In the genomic region with DNA sequence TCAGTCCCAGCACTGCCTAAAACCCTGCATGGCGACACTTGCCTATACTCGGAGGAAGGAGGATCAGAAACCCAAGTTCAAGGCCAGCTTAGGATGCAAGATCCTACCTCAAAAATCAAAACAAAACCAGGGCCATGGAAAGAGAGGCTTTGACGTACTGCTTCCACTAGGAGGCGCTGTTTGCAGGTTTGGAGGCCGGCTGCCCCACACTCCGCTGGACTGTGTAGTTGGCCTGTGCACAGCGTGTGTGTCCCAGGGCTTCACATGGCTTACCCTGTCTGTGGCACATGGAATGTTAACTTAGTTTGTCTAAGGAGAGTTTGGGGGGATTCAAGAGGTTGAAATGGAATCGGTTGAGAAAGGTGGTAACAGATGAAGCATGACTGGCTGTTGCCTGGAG, we compare ENCODE assay signal across 8 mouse cellular contexts. TPM values are rescaled to one million over a fixed set of nuclear protein-coding genes. Genes with fewer than 3 reads are reported as not detected.
DNase-seq lines count a peak whose midpoint lies in the region; ATAC-seq lines count a peak whose summit lies in the region.

No protein-coding gene starts in this region.

- ATAC-seq in embryonic facial prominence, embryonic 14.5 days (ENCODE audit: low read depth): peak; percentile 75

- H3K36me3 ChIP-seq in embryonic facial prominence, embryonic 14.5 days (ENCODE audit: control insufficient read depth, insufficient read depth, low read length): peaks cover 46% of the 10 kb centered on the region; the same call in 1 of the 2 replicates

- no peak overlapping the region for H3K4me3 ChIP-seq in embryonic facial prominence, embryonic 14.5 days (ENCODE audit: low read depth, low read length)

- WGBS in embryonic facial prominence, embryonic 14.5 days: 14% methylated on average over 8 of the region's 8 CpGs

- H3K9ac ChIP-seq in embryonic facial prominence, embryonic 14.5 days (ENCODE audit: low read depth, low read length): no peak overlapping the region

- H3K27me3 ChIP-seq in embryonic facial prominence, embryonic 14.5 days (replicated peaks; ENCODE audit: control insufficient read depth, insufficient read depth, low read length): no peaks in the 10 kb centered on the region

- H3K27ac ChIP-seq in embryonic facial prominence, embryonic 14.5 days (replicated peaks; ENCODE audit: low read depth, low read length): no peak overlapping the region

- peak; percentile 69 for DNase-seq in gastrocnemius, postnatal 14 days
- DNase-seq in gastrocnemius, postnatal 36 days: no peak
- DNase-seq in CD4-positive helper T cell, adult 2 months (ENCODE audit: low read depth, low spot score): peak; percentile 65
- DNase-seq in adrenal gland, postnatal 4 days (ENCODE audit: low spot score in 2 of 2): peak; percentile 31 to 59
- DNase-seq in embryonic facial prominence, embryonic 14.5 days (ENCODE audit: low spot score): peak; percentile 61
- DNase-seq in kidney, postnatal 10 days: peak; percentile 80
- peak; percentile 57 to 75 for DNase-seq in lung, postnatal 4 days
- DNase-seq in spleen, postnatal 4 days (ENCODE audit: low spot score in 2 of 2): peak; percentile 67 to 90

- H3K9me3 ChIP-seq in embryonic facial prominence, embryonic 14.5 days (ENCODE audit: control insufficient read depth, low read length): no peaks in the 10 kb centered on the region

- H3K4me2 ChIP-seq in embryonic facial prominence, embryonic 14.5 days (ENCODE audit: low read depth, low read length): no peak overlapping the region

- no peaks in the 10 kb centered on the region for H3K4me1 ChIP-seq in embryonic facial prominence, embryonic 14.5 days (ENCODE audit: control insufficient read depth, insufficient read depth, low read length)

- intact Hi-C loops in gastrocnemius, postnatal 14 days (cut with DNase I; ENCODE audit: low total_unique reads): no loop called here
- intact Hi-C loops in gastrocnemius, postnatal 36 days (cut with DNase I): no loop called here

RNA-seq across cellular contexts. Expression of a gene that starts 8.3 kb away (rescaled TPM):
- total RNA-seq in gastrocnemius, postnatal 14 days (2021): 10 to 100 TPM; 12.1 to 12.7 TPM
- 10 to 100 TPM; 13.8 to 14.0 TPM for total RNA-seq in gastrocnemius, postnatal 36 days (2021)
- 10 to 100 TPM; 52.1 to 63.2 TPM for total RNA-seq in adrenal gland, postnatal 4 days (2021)
- polyA plus RNA-seq in embryonic facial prominence, embryonic 14.5 days (2014; fragmentation: Nextera tagmentation; extraction: Ambion mirVana): 26.4 and 28.9 TPM in 2 replicates

RNA-seq across cellular contexts. Expression of a gene that starts 22.2 kb away (rescaled TPM):
- under 1 TPM in 1 of 2 experiments, not detected in 1; 0.08 TPM for total RNA-seq in gastrocnemius, postnatal 14 days (2021)
- not detected for total RNA-seq in gastrocnemius, postnatal 36 days (2021)
- 1 to 10 TPM in 1 of 2 experiments, under 1 TPM in 1; 0.48 to 1.6 TPM for total RNA-seq in adrenal gland, postnatal 4 days (2021)
- 0.19 and 0.28 TPM in 2 replicates for polyA plus RNA-seq in embryonic facial prominence, embryonic 14.5 days (2014; fragmentation: Nextera tagmentation; extraction: Ambion mirVana)

RNA-seq across cellular contexts. Expression of a gene that starts 26.1 kb away (rescaled TPM):
- over 10,000 TPM; 16,285 to 17,681 TPM for total RNA-seq in gastrocnemius, postnatal 14 days (2021)
- over 10,000 TPM; 23,125 to 24,213 TPM for total RNA-seq in gastrocnemius, postnatal 36 days (2021)
- 100 to 1,000 TPM in 1 of 2 experiments, 10 to 100 TPM in 1; 56.9 to 145 TPM for total RNA-seq in adrenal gland, postnatal 4 days (2021)
- polyA plus RNA-seq in embryonic facial prominence, embryonic 14.5 days (2014; fragmentation: Nextera tagmentation; extraction: Ambion mirVana): 235 and 334 TPM in 2 replicates

RNA-seq across cellular contexts. Expression of a gene that starts 38.4 kb away (rescaled TPM):
- 10 to 100 TPM; 47.1 to 47.6 TPM for total RNA-seq in gastrocnemius, postnatal 14 days (2021)
- 10 to 100 TPM; 36.8 to 43.4 TPM for total RNA-seq in gastrocnemius, postnatal 36 days (2021)
- 10 to 100 TPM; 59.2 to 60.9 TPM for total RNA-seq in adrenal gland, postnatal 4 days (2021)
- polyA plus RNA-seq in embryonic facial prominence, embryonic 14.5 days (2014; fragmentation: Nextera tagmentation; extraction: Ambion mirVana): 44.3 and 46.3 TPM in 2 replicates

RNA-seq across cellular contexts. Expression of a gene that starts 40.3 kb away (rescaled TPM):
- 1 to 10 TPM; 2.1 to 2.6 TPM for total RNA-seq in gastrocnemius, postnatal 14 days (2021)
- total RNA-seq in gastrocnemius, postnatal 36 days (2021): 1 to 10 TPM; 2.2 to 3.5 TPM
- total RNA-seq in adrenal gland, postnatal 4 days (2021): 1 to 10 TPM; 5.8 to 7.6 TPM
- 2.5 and 2.6 TPM in 2 replicates for polyA plus RNA-seq in embryonic facial prominence, embryonic 14.5 days (2014; fragmentation: Nextera tagmentation; extraction: Ambion mirVana)

Comparison
In these comparisons a context has a peak if more than half of its experiments do, and no peak if none do; other contexts are left out.
1. DNase-seq: peak in gastrocnemius, postnatal 14 days (single experiment), CD4-positive helper T cell, adult 2 months (single experiment), adrenal gland, postnatal 4 days (2 of 2), embryonic facial prominence, embryonic 14.5 days (single experiment), kidney, postnatal 10 days (single experiment), lung, postnatal 4 days (2 of 2) and spleen, postnatal 4 days (2 of 2); none in gastrocnemius, postnatal 36 days (0 of 2).
2. RNA of a gene that starts 26.1 kb away (total RNA-seq): 23,125 to 24,213 TPM in gastrocnemius, postnatal 36 days and 16,285 to 17,681 TPM in gastrocnemius, postnatal 14 days; 56.9 to 145 TPM in adrenal gland, postnatal 4 days; every median in the first group is over 100 times any median in the second.